Mouse (Mus musculus): Measurements from ENCODE around the gene Car6. TPM values are rescaled to one million over a fixed set of nuclear protein-coding genes. Genes with fewer than 3 reads are reported as not detected.
A peak's percentile ranks its signal among the peaks of the same experiment; 100 is the strongest.

Gene Car6
- total RNA-seq, 2 experiments from 2014 or later = not detected

GRCm38 (mm10) chr4:150202702-150203101, 1.6 kb upstream of the Car6 start:
- intact Hi-C loops (cut with DNase I) = no loop called here
- no peak for DNase-seq

DNA sequence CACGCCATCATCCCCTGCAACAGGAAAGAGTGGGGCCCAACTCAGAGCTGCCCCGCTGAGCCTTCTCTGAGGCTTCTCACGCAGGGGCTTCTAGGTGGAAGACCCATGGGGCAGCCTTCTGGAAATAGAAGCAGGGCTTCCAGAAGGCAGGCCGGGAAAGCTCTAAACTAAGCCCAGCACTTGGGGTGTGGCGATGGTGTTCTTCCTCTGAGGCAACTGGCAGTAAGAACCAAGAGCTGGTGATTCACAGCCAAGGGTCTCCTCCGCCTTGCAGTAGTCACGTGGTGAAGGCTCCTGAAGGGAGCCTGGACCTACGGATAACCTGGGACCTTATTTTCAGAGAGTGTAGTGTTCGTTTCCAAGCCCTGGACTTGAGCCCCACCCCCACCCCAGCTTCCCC, 2.9 kb downstream of the Car6 start:
- intact Hi-C loops (cut with DNase I) = no loop called here
- no peak for DNase-seq

DNA sequence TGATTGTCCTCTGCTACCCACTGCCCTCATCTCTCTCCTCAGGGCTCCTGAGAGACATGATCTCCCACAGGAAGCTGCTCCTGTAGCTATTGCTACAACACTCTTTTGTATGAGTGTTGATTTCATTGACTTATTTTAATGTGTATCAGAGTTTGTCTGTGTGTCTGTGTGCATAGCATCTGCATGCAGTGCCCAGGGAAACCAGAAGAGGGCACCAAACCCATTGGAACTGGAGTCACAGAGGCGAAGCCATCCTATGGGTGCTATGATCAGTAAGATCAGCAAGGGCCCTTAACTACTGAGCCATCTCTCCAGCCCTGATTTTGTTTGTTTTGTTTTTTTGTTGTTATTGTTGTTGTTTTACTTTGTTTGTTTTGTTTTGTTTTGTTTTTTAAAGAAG, 7.2 kb downstream of the Car6 start:
- intact Hi-C loops (cut with DNase I) = no loop called here
- peak; percentile 26 to 60 for DNase-seq

DNA sequence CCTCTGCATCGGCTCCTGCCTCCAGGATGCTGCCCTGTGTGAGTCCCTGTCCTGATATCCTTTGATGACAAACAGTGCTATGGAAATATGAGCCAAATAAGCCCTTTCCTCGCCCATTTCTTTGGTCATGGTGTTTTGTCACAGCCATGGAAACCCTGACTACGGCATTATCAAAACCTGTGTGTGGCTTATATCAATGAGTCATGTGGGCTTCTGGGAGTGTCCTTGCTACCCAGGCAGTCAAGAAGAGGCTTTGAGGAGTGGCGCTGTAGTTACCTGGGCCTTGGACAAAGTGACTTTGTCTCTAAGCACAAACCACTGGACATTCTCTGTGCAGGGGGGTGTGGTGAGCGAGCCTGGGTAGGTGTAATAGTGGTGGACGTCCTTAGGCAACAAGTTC, 8.9 kb downstream of the Car6 start:
- intact Hi-C loops (cut with DNase I) = no loop called here
- no peak for DNase-seq

GRCm38 (mm10) chr4:150188236-150188635, 12.9 kb downstream of the Car6 start:
- no peak for DNase-seq
- intact Hi-C loops (cut with DNase I) = no loop called here

GRCm38 (mm10) chr4:150181304-150181703, 19.8 kb downstream of the Car6 start:
- no peak for DNase-seq
- intact Hi-C loops (cut with DNase I) = no loop called here

GRCm38 (mm10) chr4:150178131-150178530, 23.0 kb downstream of the Car6 start:
- DNase-seq = no peak
- intact Hi-C loops (cut with DNase I) = no loop called here

DNA sequence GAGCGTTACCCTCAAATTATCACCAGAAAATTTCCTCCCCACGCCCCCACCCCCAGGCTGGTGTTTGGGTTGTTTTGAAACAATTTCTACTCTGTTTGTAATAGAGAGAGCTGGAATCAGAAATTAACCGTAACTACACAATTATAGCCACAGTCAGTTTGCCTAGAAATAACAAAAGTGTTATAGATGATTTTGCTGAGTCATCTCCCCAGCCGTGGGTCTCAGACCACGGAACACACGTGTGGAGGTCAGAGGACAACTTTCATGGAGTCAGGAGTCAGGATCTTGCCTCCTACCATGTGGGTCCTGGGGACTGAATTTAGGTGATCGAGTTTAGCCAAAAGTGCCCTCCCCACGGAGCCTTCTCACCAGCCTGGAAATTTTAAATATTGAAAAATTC, 24.0 kb downstream of the Car6 start:
- DNase-seq = no peak
- intact Hi-C loops (cut with DNase I) = loop anchor here (2.0 kb wide), 1 partner anchor 72 kb away; no protein-coding TSS in a partner anchor

DNA sequence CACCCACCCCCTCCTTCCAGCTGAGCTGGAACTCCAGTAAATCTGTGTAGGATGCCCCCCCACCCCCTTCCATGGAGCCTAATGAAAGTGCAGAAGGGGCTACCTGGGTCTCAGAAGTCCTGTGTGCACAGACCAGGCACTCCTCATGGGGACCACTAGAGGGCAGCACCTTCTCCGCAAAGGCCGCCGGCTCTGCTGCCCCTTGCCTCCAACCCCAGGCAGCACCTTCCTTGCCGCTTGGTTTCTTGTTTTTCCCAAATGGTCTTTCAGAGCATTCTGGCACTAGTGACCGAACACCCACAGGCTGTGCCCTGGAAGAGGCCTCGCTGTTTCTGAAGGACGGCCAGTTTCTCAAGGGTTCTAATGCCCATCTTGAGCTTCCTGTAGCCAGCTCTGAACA, 24.6 kb downstream of the Car6 start:
- intact Hi-C loops (cut with DNase I) = loop anchor here (1.0 to 2.0 kb wide), 2 partner anchors 43 to 72 kb away; no protein-coding TSS in a partner anchor

DNA sequence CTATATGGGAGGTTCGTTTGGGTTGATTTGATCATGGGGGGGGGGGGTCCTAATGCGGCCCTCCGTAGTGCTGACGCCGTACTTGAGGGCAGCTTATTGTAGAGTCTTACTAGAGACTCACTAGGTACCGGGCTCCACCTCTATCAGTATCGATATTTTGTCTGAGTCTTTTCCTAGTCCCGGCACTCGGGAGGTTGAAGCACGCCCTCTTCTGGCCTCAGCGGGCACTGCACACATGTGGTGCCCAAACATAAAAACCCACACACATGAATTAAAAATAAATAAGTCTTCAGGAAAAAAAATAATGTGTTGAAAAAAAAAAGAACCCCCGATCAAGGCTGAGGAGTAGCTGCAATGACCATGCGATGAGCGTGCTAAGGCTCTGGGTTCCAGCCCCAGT, 27.1 kb downstream of the Car6 start:
- DNase-seq = no peak
- intact Hi-C loops (cut with DNase I) = no loop called here

More for the DNA sequence above, 24.6 kb downstream of the Car6 start:
- DNase-seq = peak; percentile 40 to 43

DNA sequence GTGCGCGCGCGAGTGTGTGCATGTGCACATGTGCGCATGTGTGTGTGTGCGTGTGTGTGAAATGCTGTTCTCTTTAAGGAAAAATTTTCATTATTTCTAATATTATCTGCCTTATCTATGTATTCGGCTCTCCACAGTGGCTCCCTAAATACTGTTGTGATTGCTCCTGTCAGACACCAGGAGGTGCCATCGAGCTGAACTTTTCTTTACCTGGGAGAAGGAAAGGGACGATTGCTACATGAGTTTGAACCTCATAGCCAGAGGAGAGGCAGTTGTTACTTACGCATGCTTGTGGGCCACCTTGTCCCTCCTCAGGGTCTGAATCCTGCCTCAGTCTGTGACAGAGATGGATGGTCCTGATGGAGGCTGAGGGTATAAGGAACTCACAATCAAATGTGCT, 27.9 kb downstream of the Car6 start:
- peak; percentile 31 to 42 for DNase-seq
- intact Hi-C loops (cut with DNase I) = no loop called here

DNA sequence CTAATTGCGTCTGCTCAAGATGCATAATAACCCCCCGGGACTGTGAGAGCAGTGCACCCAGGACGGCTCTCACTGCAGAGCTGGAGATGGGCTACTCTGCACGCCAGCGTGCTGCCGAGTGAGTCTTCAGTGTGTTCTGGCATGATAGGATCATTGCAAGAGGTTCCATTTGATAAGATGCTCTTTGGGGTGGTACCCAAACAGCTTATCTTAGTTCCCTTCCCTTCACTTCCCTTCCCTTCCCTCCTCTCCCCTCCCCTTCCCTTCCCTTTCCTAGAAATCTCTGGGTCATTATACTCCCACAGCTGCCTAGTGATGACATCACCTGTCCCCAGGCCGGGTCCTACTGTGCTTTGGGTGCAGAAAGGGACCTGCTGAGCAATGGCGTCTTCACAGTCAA, 29.0 kb downstream of the Car6 start:
- intact Hi-C loops (cut with DNase I) = no loop called here
- no peak for DNase-seq

- intact Hi-C loops (cut with DNase I) = no loop called here
- no peak for DNase-seq
Observed at GRCm38 (mm10) chr4:150168406-150168805, 32.7 kb downstream of the Car6 start.

GRCm38 (mm10) chr4:150164875-150165274, 36.3 kb downstream of the Car6 start:
- DNase-seq = no peak
- intact Hi-C loops (cut with DNase I) = no loop called here

GRCm38 (mm10) chr4:150162561-150163169, 38.5 kb downstream of the Car6 start:
- intact Hi-C loops (cut with DNase I) = no loop called here
- DNase-seq = no peak

GRCm38 (mm10) chr4:150159458-150159857, 41.7 kb downstream of the Car6 start:
- no peak for DNase-seq
- intact Hi-C loops (cut with DNase I) = no loop called here

DNA sequence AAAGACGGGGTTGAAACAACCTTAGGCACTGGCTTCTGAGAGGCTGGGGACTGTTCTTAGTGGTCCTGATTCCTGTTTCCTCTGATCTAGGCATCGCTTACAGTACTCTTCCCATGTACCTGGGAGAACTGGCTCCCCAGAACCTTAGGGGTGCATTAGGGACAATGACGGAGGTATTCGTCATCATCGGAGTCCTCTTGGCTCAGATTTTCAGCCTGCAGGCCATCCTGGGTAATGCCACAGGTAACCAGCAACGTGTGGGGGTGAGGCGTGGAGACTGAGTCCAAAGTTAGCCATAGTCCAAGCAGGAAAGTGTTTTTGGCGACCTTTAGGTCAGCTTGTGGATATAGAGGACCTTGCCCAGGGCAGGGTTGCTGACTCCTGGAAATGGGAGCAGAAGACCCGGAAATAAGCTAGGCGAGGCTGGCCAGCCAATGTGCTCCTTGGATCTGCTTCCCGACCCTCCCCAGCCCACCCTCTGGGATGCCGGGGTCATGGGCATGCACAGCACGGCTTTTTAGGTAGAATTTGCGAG, 43.7 kb downstream of the Car6 start:
- DNase-seq = no peak
- intact Hi-C loops (cut with DNase I) = no loop called here

GRCm38 (mm10) chr4:150155731-150156130, 45.4 kb downstream of the Car6 start:
- no peak for DNase-seq
- intact Hi-C loops (cut with DNase I) = no loop called here

GRCm38 (mm10) chr4:150155301-150155700, 45.8 kb downstream of the Car6 start:
- no peak for DNase-seq
- intact Hi-C loops (cut with DNase I) = no loop called here

GRCm38 (mm10) chr4:150152483-150152882, 48.6 kb downstream of the Car6 start:
- intact Hi-C loops (cut with DNase I) = no loop called here
- DNase-seq = no peak

- intact Hi-C loops (cut with DNase I) = no loop called here
- no peak for DNase-seq
Observed at GRCm38 (mm10) chr4:150151045-150151444, 50.1 kb downstream of the Car6 start.

DNA sequence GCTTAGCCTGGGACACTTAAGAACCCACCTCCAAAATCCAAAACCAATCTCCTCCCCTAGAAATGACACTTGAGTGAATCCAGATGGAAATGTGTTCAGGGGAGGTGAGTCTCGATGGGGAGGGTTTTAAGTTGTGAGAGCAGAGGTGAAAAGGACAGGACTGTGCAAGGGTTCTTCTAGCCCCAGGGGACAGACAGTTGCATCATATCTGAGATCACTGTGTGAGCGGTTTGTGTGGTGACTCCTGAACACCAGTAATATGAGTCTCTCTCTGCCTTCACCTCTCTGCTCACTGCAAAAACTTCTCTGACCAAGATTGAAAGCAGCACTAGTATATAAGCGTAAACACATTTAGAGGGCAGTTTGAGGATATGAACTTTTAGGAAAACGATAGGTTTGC, 54.8 kb downstream of the Car6 start:
- intact Hi-C loops (cut with DNase I) = no loop called here
- no peak for DNase-seq

DNA sequence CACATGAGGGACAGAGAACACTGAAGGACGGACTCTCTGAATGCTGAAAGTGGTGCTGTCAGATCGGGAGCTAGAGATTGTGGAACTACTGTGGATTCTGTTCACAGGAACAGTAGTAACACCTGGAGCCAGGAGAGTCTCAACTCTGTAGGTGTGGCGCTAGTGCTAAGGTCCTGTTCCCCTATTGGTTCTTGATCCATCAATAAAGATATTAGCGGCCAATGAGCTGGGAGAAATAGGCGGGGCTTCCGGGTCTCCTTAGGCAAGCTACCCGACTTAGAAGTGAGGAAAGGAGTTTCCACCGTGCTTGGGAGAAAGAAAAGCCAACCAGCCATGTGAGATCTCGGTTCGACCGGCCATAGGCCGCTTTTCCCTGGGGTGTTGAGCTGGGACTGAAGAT, 56.9 kb downstream of the Car6 start:
- intact Hi-C loops (cut with DNase I) = no loop called here
- DNase-seq = no peak
